Mouse (Mus musculus): Measurements from ENCODE around the gene Matn4.

DNA sequence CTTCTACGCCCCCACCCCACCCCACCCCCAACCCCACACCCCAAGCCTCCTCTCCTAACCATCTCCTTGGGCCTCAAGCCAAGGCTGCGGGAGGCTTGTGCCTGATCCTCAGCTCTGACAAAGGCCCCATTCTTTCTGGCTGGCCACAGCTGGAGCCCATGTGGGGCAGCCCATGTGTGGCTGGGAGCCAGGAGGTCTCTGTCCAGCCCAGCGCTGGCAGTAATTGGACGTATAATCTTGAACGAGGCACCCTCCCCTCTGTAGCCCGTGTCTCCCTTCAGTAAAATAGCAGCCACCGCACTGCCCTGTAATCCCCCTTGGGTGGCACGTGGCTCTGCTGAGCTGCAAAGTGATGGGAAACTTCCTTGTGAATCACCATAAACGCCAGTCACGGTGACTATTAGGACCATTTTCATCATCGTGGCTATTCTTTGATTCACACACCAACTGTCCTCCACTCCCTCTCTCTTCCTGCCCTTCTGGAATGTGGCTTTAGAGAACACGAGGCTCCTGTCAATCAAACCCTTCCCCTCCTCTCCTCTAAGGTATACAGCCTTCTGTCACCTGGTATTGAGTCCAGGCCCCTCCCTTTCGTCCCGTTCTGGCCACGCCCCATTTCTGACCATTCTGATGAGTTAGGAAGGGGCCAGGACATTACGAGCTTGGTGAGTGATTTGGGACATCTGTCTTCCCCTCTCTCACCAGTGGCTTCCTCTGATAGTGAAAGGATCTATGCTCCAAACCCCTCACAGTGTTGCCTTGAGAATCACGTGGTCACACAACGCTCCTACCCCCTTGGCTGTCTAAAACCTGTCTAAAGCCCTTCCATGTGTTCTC, 18.8 kb downstream of the Matn4 start:
- TF ChIP-seq GATA1 (IDR thresholded peaks at IDR 0.05; ENCODE audit: borderline replicate concordance, low read length) (no peak), FLI1 (IDR thresholded peaks at IDR 0.05; ENCODE audit: low read length) (no peak)

All from megakaryocyte, embryonic 14.5 days (primary cell).